19 mouse cellular contexts compared by ENCODE assay signal in the genomic region with DNA sequence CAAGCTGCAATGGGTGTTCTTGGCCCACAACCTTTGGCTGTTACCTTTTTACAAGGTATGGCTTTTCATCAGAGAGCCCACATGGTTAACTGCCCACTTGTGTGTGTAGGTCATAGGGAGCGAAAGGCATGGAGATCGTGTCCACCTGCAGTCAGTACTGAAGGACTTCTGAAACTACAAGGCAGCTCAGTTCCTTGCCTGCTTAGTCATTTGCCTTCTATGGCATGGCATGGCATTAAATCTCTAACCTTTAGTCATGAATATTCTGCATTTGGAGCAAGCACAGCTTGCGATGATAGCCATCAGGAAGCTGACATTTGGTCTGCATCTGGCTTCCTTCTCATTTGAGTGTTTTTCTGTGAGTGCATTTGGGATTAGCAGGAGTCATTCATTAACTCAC.
A peak's percentile ranks its signal among the peaks of the same experiment; 100 is the strongest.
DNase-seq lines count a peak whose midpoint lies in the region; TF ChIP-seq lines count a peak whose summit lies in the region.
"Had no signal": no experiment of that assay in that cellular context is flagged by ENCODE, and none has a peak within 500 bp of the region (broad histone marks: within the 10 kb centered on the region; RNA-seq: fewer than 3 reads in every experiment).

No protein-coding gene starts in this region.

- no peak for TF ChIP-seq CTCF in cerebellum, adult 2 months (IDR thresholded peaks at IDR 0.05; ENCODE audit: borderline replicate concordance, insufficient read depth, low read depth, low read length)
- TF ChIP-seq CTCF in layer of hippocampus, adult 2 months (conservative IDR thresholded peaks at IDR 0.05): no peak

- no peak overlapping the region for H3K4me3 ChIP-seq in cerebellum, adult 2 months (replicated peaks; ENCODE audit: insufficient read depth, low read depth, low read length)
- no peak overlapping the region for H3K4me3 ChIP-seq in layer of hippocampus, adult 2 months
- H3K4me3 ChIP-seq: embryonic facial prominence, embryonic 13.5 days; embryonic facial prominence, embryonic 15.5 days; erythroblast, embryonic 14.5 days; forebrain, embryonic 10.5 days; forebrain, embryonic 12.5 days; gastrocnemius, adult 2 months had no signal

- TF ChIP-seq POLR2A in cerebellum, adult 2 months (IDR thresholded peaks at IDR 0.05; ENCODE audit: borderline replicate concordance, insufficient read depth, low read length): no peak

- H3K27me3 ChIP-seq in cerebellum, adult 2 months (ENCODE audit: control insufficient read depth, insufficient read depth, low read length): no peaks in the 10 kb centered on the region
- H3K27me3 ChIP-seq: embryonic facial prominence, embryonic 13.5 days; embryonic facial prominence, embryonic 15.5 days; Patski had no signal

- peaks cover 11% of the 10 kb centered on the region; the same call in 1 of the 2 replicates for H3K4me1 ChIP-seq in cerebellum, adult 2 months (ENCODE audit: control insufficient read depth, insufficient read depth, low read length)
- H3K4me1 ChIP-seq: embryonic facial prominence, embryonic 13.5 days; embryonic facial prominence, embryonic 15.5 days had no signal

- H3K27ac ChIP-seq in cerebellum, adult 2 months (ENCODE audit: insufficient read depth, low read length): peak overlapping the region; percentile 26
- H3K27ac ChIP-seq in layer of hippocampus, adult 2 months: no peak overlapping the region
- H3K27ac ChIP-seq: embryonic facial prominence, embryonic 13.5 days; embryonic facial prominence, embryonic 15.5 days; forebrain, embryonic 10.5 days; forebrain, embryonic 12.5 days; gastrocnemius, adult 2 months had no signal

- 41% methylated on average over 3 of the region's 3 CpGs for WGBS in cerebellum, adult 2 months

- peak; percentile 31 to 61 for DNase-seq in cerebellum, adult 2 months
- no peak for DNase-seq in cerebellum, adult 11-12 months
- peak; percentile 21 to 22 for DNase-seq in cerebellum, postnatal 36 days
- DNase-seq in cerebellum, adult 9-11 months: no peak
- DNase-seq in brain, adult 2 months (ENCODE audit: low read depth, low spot score): peak; percentile 78
- no peak for DNase-seq in layer of hippocampus, adult 2 months (ENCODE audit: low spot score in 2 of 2)
- no peak for DNase-seq in embryo, embryonic 10 days (ENCODE audit: low spot score)
- DNase-seq: adrenal gland, adult 8-10 months; adrenal gland, postnatal 14 days; adrenal gland, postnatal 36 days; cerebellum, adult 9-10 months; embryo, embryonic 11 days; gastrocnemius, adult 2 months had no signal

Comparison
In these comparisons a context has a peak if more than half of its experiments do, and no peak if none do; other contexts are left out.
1. DNase-seq: peak in cerebellum, adult 2 months (2 of 2), cerebellum, postnatal 36 days (2 of 2) and brain, adult 2 months (single experiment); none in cerebellum, adult 11-12 months (single experiment), cerebellum, adult 9-11 months (single experiment), layer of hippocampus, adult 2 months (0 of 2) and embryo, embryonic 10 days (single experiment).